Mouse (Mus musculus) heart, embryonic 11.5 days (tissue): ENCODE results near the gene Trak2. TPM values are rescaled to one million over a fixed set of nuclear protein-coding genes. Genes with fewer than 3 reads are reported as not detected.
A peak's percentile ranks its signal among the peaks of the same experiment; 100 is the strongest.

Experiments
- ATAC-seq: fragments of 200-750 bp; cut with Nextera tagmentation; replicated peaks from 2 replicates; pipeline ENCODE4 v1.8.0; 2017; ENCODE audit warnings: moderate library complexity; ENCODE audit not compliant: insufficient number of reproducible peaks, low FRiP score, low TSS enrichment
- H3K27ac ChIP-seq: fragments of 300-500 bp; sonication (generic); 2 replicates; pipeline ENCODE4 v1.5.1; 2014; ENCODE audit warnings: mild to moderate bottlenecking, low read depth, low read length
- H3K27me3 ChIP-seq: fragments of 300-500 bp; sonication (generic); 2 replicates; pipeline ENCODE4 v1.6.1; 2014; ENCODE audit warnings: mild to moderate bottlenecking, low read length, mixed read lengths; ENCODE audit not compliant: control insufficient read depth, insufficient read depth
- H3K36me3 ChIP-seq: fragments of 300-500 bp; sonication (generic); 2 replicates; pipeline ENCODE4 v1.6.1; 2014; ENCODE audit warnings: mild to moderate bottlenecking, low read length, moderate library complexity, mixed read lengths; ENCODE audit not compliant: control insufficient read depth, insufficient read depth
- H3K4me1 ChIP-seq: fragments of 300-500 bp; sonication (generic); 2 replicates; pipeline ENCODE4 v1.6.1; 2014; ENCODE audit warnings: low read length; ENCODE audit not compliant: control insufficient read depth, insufficient read depth
- H3K4me2 ChIP-seq: fragments of 300-500 bp; sonication (generic); 2 replicates; pipeline ENCODE4 v1.6.1; 2014; ENCODE audit warnings: mild to moderate bottlenecking, moderate library complexity
- H3K4me3 ChIP-seq: fragments of 300-500 bp; sonication (generic); 2 replicates; pipeline ENCODE4 v1.5.1; 2014; ENCODE audit warnings: low read depth, low read length
- H3K9ac ChIP-seq: fragments of 300-500 bp; sonication (generic); 2 replicates; pipeline ENCODE4 v1.6.1; 2014; ENCODE audit warnings: mild to moderate bottlenecking, low read depth, low read length, moderate library complexity
- H3K9me3 ChIP-seq: fragments of 300-500 bp; sonication (generic); replicated peaks from 2 replicates; pipeline ENCODE4 v1.6.1; 2016; ENCODE audit warnings: low read length; ENCODE audit not compliant: control insufficient read depth
- WGBS: fragments of 180-500 bp; shearing (Covaris S2); extraction: QIAGEN DNeasy Blood & Tissue Kit; methylation state at CpG from one replicate; pipeline ENCODE4 v1.1.7; 2014; ENCODE audit not compliant: insufficient replicate concordance; 5-methylcytosine and 5-hydroxymethylcytosine counted together
- polyA plus RNA-seq: library from polyadenylated mRNA; unstranded; fragments of >200 nt; fragmentation: Nextera tagmentation; extraction: Ambion mirVana; gene quantifications from 2 replicates; pipeline ENCODE4 v1.2.1, GENCODE M21; 2014

The Trak2 gene
- polyA plus RNA-seq, 1 experiment from 2014 or later: 29.8 TPM

- Histone ChIP-seq H3K27me3 (no peaks in the 10 kb centered on the region), H3K9ac (peak overlapping the region; percentile 90), H3K4me3 (peak overlapping the region; percentile 79), H3K4me1 (peaks cover 21% of the 10 kb centered on the region), H3K36me3 (no peaks in the 10 kb centered on the region), H3K4me2 (peak overlapping the region; percentile 85), H3K9me3 (no peaks in the 10 kb centered on the region), H3K27ac (peak overlapping the region; percentile 83)
- WGBS: 0% methylated on average over 28 of the region's 28 CpGs
- 0 out of 2 replicates have a peak, but pooled peaks have one; percentile 0 for ATAC-seq
Observed at GRCm38 (mm10) chr1:58972851-58973365, 322 bp downstream of the Trak2 start.

- H3K9me3 ChIP-seq: no peaks in the 10 kb centered on the region
- H3K4me1 ChIP-seq: peaks cover 26% of the 10 kb centered on the region
- H3K27ac ChIP-seq: peak overlapping the region; percentile 51; the same call in 1 of the 2 replicates
- no peak for ATAC-seq
- H3K36me3 ChIP-seq: no peaks in the 10 kb centered on the region
- H3K27me3 ChIP-seq: no peaks in the 10 kb centered on the region
- H3K4me2 ChIP-seq: peak overlapping the region; percentile 85
- H3K9ac ChIP-seq: peak overlapping the region; percentile 49
- 79% methylated on average over 6 of the region's 6 CpGs for WGBS
- H3K4me3 ChIP-seq: peak overlapping the region; percentile 79
Observed at GRCm38 (mm10) chr1:58971097-58971496, 2.1 kb downstream of the Trak2 start.

DNA sequence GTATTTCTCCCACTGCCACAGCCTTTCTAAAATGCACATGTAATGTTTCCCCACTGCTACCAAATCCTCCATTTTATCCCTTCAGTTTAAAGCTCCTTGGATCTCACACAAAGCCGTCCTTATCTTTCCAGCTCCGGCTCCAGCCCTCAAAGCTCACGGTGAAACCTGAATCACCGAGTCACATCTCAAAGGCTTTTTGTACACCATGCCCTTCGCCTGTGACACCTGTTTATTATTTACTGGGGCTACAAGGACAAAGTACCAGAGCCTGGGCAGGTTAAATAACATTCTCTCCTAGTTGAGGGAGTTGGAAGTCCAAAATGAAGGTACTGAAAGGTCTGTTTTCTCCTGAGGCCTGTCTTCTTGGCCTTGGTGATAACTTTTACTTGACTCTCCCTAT is 3.2 kb downstream of the Trak2 start:
- H3K4me3 ChIP-seq: peak overlapping the region; percentile 79
- no peaks in the 10 kb centered on the region for H3K9me3 ChIP-seq
- peak overlapping the region; percentile 85 for H3K4me2 ChIP-seq
- no peaks in the 10 kb centered on the region for H3K27me3 ChIP-seq
- ATAC-seq: no peak
- peaks cover 26% of the 10 kb centered on the region for H3K4me1 ChIP-seq
- WGBS: 35% methylated on average over 5 of the region's 5 CpGs
- H3K36me3 ChIP-seq: no peaks in the 10 kb centered on the region
- H3K9ac ChIP-seq: peak overlapping the region; percentile 31; the same call in 1 of the 2 replicates
- 0 out of 2 replicates have a peak overlapping the region, but pooled peaks have one; percentile 51 for H3K27ac ChIP-seq

DNA sequence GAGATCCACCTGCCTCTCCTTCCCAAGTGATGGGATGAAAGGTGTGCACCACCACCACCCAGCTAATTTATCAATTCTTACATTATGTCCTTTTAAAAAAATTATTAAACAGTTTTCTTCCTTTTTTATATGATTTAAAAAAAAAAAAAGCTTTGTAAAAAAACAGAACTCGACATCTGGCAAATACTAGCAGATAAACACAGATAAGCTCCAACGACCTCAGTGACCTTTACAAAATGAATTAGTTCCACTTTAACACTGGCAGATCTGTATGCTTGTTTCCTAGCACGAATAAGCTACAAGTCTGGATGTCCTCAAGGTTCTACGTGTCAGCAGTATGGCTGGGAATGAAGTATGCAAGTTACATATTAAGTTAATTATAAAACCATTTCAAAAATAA is 5.7 kb downstream of the Trak2 start:
- Histone ChIP-seq H3K36me3 (no peaks in the 10 kb centered on the region), H3K27ac (no peak overlapping the region), H3K9me3 (no peaks in the 10 kb centered on the region), H3K27me3 (no peaks in the 10 kb centered on the region), H3K4me2 (no peak overlapping the region), H3K4me1 (peaks cover 33% of the 10 kb centered on the region), H3K4me3 (no peak overlapping the region), H3K9ac (no peak overlapping the region)
- no peak for ATAC-seq
- WGBS: 44% methylated on average over 4 of the region's 4 CpGs

DNA sequence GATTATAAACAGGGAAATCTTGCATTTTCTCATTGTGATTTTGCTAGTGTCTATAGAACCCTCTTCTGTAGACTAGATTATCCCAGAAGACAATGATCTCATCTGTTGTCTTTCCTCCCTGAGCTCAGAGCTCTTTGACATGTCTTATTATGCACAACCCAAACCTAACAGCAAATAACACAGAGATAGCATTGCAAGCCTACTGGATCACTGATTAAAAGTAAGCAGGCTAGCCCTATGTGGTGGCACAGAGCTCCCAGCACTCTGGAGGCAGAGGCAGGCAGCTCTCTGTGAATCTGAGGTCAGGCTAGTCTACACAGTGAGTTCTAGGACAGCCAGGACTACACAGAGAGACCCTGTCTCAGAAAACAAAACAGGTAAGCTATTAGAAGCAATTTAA is 10.4 kb downstream of the Trak2 start:
- Histone ChIP-seq H3K9ac (no peak overlapping the region), H3K4me3 (no peak overlapping the region), H3K36me3 (no peaks in the 10 kb centered on the region), H3K9me3 (no peaks in the 10 kb centered on the region), H3K27me3 (no peaks in the 10 kb centered on the region), H3K4me2 (no peak overlapping the region), H3K27ac (peak overlapping the region; percentile 82), H3K4me1 (peaks cover 39% of the 10 kb centered on the region)
- no peak for ATAC-seq

GRCm38 (mm10) chr1:58962418-58962817 is 10.8 kb downstream of the Trak2 start:
- Histone ChIP-seq H3K9ac (no peak overlapping the region), H3K27me3 (no peaks in the 10 kb centered on the region), H3K9me3 (no peaks in the 10 kb centered on the region), H3K36me3 (no peaks in the 10 kb centered on the region), H3K4me1 (peaks cover 41% of the 10 kb centered on the region), H3K4me3 (no peak overlapping the region), H3K27ac (peak overlapping the region; percentile 82), H3K4me2 (no peak overlapping the region)
- 56% methylated on average over 5 of the region's 5 CpGs for WGBS
- ATAC-seq: peak; percentile 67

DNA sequence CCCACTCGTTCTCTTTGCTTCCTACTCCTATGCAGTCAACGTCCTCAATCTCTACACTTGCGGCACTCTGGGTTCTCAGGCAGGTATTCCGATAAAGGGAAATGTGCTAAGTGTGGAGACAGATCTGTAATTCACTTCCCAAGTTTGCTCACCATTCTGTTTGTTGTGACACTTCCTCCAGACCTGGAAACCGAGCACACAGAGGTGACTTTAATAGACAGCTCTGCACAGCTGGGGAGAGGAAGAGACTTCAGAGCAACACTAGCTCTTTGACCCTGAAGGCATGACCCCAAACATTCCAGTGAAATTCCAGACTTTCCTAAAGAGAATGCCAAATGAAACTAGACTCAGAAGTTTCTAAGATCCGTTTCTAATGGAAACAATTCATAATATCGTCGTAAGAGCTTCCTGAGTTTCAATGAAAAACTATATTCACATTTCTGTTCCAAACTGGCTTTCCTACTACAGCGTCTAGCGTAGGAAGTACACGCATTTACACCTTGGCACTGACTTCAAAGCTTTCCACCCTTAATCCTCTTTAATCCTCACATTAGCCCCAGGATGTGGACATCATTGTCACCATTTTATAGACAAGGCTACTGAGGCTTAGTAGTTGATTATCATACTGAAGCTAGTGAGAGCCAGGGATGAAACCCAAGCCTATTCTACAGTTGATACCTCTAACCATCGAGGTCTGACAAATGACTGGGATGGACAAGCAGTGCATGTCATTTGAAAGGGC is 11.9 kb downstream of the Trak2 start:
- no peak overlapping the region for H3K9ac ChIP-seq
- peak overlapping the region; percentile 31 for H3K4me2 ChIP-seq
- 51% methylated on average over 12 of the region's 12 CpGs for WGBS
- H3K27ac ChIP-seq: peak overlapping the region; percentile 82; the same call in 1 of the 2 replicates
- no peaks in the 10 kb centered on the region for H3K36me3 ChIP-seq
- H3K9me3 ChIP-seq: no peaks in the 10 kb centered on the region
- no peak for ATAC-seq
- no peaks in the 10 kb centered on the region for H3K27me3 ChIP-seq
- peaks cover 43% of the 10 kb centered on the region for H3K4me1 ChIP-seq
- no peak overlapping the region for H3K4me3 ChIP-seq

DNA sequence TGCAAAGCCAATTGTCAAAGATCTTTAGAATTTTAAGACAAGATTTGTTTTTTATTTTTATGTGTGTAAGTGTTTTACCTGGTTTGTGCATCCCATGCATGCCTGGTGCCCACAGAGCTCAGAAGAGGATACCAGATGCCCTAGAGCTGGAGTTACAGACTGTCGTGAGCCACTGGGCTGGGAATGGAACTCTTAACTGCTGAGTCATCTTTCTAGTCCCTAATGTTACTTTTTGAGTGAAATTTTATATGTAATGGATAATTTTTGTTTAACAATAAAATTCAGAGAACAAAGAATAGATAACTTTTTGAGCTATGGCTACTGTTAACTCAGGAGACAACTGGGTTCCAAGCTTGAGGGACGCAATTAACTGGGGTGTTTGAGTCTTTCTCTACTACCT is 13.5 kb downstream of the Trak2 start:
- H3K4me1 ChIP-seq: peaks cover 55% of the 10 kb centered on the region
- 75% methylated on average over 2 of the region's 2 CpGs for WGBS

More for the DNA sequence above, 13.5 kb downstream of the Trak2 start:
- Histone ChIP-seq H3K4me2 (no peak overlapping the region), H3K4me3 (no peak overlapping the region), H3K27ac (no peak overlapping the region), H3K9me3 (no peaks in the 10 kb centered on the region), H3K36me3 (no peaks in the 10 kb centered on the region), H3K9ac (no peak overlapping the region), H3K27me3 (no peaks in the 10 kb centered on the region)
- no peak for ATAC-seq
